Mouse (Mus musculus) hindlimb bud, embryonic 11.5 days (tissue): ENCODE measurements around the gene Psmb3.
"Not testable (repeated sequence)": the region's sequence is repeated elsewhere in the genome, so short reads cannot be mapped to it uniquely, and the experiment has no call there.

Source experiments
- DNase-seq: peaks from one replicate; pipeline ENCODE4 v3.0.0-alpha.2; 2012; ENCODE audit warnings: low read depth, low spot score; ENCODE audit errors: extremely low spot score

Gene Psmb3

DNA sequence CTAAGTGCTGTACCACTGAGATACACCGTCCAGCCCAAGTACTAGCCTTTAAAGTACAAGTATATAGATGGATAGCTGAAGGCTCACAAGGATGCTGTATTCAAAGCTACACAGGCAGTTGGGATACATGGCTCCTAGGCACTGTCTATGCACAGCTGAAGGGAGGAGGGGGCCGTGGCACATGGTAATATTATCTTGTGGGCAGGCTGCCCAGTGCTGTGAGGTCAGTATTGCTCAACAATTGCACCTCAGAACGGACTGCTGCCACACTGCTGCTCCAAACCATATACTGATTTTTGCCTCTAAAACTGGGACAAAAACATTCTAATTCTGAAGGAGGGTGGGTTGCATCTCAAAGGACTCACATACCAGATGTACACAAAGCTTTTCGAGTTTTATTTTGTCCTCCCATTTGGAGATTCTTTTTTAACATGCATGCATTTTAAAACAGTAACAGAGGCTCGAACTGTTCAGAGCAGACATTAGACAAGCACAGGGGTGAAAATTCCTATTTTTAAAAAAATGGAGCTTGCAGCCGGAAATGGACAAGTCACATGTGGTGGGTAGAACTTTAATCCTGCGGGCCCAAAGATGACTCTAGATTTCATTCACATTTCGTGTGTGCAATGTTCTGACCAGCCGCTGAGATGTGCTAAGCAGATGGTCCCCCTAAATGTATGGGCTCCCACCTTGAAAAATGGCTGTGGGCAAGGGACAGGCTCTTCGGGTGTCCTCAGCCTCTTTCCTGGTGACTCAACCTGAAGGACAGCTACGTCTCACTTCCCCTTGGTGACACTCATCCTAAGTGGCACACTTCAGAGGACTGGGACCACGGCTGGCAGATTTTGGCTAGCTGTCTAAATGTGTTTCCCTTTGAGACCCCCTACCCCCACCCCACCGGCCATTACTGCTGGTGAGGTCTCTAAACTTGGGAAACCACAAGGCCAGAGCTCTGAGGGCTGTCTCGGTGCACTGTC is 11.9 kb downstream of the Psmb3 start:
- no peak for DNase-seq

DNA sequence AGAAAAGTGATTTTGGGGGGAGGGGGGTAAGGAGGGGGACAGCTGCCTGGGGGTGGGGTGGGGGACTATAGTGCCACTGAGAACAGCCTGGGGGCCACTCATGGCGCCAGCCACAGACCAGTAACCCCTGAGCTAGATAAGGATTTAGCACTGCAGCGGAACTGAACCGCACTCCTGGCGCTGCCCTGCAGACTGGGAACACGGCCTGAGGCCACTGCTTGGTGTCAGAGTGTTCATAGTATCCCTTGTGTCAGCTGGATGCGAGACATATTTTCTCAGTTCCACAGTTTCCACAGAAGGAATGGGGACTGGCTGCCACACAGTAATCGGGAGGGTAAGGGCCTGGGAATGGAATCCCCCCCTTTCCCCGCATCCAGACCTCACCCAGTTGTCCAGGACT is 12.8 kb downstream of the Psmb3 start:
- DNase-seq: no peak

DNA sequence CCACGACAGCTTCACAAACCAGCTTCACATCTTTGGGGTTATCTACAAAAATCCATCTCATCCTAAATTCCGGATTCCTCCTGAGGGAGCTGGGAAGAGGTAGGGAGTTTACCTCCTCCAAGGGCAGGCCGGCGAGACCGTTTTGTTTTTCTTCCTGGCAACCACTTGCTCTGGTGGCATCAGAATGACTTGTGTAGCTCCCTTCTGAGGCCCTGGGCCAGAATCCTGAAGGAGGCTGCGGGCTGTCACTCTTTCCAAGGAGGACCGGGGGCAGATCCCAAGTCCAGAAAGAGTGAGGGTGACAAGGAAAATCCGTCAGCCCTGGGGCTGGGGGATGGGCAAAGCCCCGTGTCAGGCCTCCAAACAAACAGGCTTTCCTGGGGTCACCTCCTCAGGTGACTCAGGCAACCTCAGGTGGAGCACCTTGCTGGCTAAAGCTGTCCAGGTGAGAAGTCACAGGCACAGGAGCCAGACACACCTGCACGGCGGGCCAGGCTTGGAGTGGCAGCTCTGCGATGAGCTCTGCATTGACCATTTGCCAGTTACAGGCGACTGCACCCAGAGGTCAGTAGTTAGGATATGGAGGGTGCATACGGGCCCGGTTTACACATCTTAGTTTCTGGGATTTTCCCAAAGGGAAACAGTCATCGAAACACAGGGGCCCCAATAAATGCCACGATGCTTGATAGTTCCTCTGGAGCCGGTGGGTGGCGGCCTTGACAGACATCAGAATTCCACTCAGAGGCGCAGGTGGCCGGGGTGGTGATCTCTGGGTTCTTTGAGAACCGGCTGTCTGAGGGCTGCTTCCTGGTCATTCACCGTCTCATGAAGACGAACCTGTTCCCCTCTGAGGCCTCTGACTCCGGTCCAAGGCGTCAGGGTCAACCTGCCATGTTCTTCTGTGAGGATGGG is 14.4 kb downstream of the Psmb3 start:
- no peak for DNase-seq

DNA sequence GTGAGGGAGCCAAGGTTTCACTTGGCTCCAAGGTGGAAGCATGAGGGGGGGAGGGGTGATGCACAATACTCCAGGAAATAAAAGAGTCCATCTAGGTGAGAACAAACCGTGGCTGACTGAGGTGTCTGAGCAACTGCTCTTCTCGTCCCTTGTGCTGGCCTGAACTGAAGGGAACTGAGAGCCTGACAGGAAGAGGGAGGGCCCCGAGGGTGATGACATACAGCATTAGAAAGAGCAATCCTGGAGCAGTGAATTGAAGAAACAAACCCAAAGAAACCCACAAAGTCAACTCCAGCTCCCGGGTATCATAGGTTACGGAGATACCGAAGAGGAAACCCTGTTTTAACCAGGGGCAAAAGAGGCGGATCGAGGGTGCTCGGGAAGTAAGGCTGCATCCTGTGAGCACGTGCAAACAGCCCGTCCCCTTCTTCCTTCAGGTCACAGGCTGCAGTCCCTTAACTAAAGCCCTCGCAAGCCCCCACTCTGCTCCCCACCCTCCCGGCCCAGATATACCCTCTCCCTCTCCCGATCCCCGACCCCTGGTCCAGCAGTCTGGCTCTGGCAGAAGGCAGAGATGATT is 15.2 kb downstream of the Psmb3 start:
- no peak for DNase-seq

DNA sequence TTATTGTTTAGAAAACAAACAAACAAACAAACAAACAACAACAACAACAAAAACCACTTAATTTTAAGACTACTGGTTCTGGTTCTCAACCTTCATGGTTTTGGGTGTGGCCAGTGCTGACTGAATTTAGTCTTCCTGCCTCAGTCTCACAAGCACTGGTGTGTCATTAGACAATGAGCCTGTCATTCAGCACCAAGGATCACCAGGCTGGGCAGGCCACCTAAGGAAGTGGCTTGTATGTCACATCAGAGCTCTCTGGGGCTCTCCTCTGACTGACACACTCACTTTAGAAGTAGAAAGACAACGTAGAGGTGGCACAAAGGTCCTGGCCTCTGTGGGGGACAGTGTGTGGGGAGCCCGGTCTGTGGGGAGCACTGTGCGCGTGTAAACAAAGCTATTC is 15.8 kb downstream of the Psmb3 start:
- no peak for DNase-seq

DNA sequence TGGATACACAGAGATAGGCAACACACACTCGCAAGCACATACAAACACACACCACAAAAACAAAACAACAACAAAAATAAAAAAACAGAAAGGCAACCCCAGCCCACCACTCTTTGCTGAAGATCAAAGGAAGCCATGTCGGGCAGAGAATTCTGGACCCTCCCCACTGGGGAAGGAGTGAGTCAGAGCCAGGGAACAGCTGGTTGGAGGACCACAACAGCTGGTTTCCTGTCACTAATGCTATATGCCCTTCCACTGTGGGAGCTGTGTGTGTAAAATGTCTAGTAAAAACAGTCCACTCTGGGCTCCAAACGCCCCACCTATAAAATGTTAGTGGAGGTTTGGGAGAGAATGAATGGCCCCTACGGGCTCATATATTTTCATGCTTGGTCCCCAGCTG is 18.1 kb downstream of the Psmb3 start:
- DNase-seq: no peak

DNA sequence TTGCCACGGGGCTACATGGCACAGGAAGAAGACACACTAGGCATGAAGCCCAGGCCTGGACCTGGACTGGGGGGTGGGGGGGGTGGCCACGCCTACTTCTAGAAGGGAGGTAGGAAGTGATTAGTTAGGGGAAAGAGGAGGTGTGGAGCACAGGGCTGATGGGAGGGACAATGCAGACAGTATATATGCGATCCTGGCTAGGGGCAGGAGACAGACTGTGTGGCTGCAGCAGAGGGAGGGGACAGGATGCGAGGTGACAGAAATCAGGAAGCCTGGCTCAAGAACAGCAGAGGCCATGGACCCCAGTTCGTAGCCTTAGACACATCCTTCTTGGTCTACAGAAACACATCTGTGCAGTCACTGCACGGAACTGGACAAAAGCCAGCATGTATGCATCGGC is 20.5 kb downstream of the Psmb3 start:
- DNase-seq: no peak

DNA sequence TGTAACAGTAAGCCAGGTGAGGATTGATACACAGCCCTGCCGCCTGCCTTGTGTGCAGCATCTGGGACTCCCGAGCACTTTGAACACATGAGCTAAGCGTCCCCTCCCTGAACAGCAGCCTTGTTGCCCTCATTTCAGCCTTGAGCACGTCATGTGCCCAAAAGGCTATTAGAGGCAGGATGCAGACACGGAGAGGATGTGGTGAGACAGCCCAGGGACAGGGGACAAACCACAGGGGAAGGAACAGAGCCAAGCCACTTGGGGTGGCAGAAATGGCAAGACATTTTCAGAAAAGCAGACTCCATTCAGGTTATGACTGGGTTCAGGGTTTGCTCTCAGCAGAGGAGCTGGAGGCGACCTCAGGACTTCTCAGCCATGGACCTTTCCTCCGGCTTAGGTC is 25.1 kb downstream of the Psmb3 start:
- DNase-seq: no peak

DNA sequence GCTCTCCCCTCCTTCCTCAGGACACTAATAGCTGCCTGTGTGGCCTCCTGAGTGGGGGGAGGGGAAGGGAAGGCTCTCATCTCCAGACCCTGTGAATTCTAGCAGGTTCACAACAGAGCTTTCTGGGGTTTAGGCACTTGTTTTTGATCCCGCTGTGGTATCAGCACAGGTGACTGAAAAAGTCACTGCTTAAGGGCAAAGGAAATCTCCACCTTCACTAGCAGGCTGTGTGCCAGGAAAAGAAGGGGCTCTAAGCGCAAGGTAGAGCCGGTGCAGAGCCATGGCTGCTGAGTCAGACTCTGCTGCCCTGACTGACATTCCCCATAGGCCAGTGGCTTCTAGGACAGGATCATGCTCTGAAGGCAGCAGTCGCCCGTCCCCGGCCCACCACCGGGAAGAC is 25.5 kb downstream of the Psmb3 start:
- DNase-seq: no peak

DNA sequence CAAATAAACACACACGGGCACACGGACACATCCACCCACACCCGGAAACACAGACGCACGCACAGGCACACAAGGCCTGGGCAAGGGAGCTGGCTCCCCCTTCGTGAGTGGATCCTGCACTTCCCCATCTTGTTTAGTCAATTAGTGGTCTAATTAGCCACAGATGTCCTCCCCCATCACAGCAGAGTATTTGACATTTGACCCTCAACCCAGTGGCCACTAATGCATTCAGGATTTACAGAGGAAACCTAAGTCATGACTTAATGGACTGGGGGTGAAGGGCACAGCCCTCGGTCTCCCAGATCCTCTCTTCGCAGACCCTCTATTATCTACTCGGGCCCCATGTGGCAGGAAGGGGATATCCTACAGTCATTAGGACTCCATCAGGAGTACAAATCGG is 30.5 kb downstream of the Psmb3 start:
- peak; percentile 81 for DNase-seq

DNA sequence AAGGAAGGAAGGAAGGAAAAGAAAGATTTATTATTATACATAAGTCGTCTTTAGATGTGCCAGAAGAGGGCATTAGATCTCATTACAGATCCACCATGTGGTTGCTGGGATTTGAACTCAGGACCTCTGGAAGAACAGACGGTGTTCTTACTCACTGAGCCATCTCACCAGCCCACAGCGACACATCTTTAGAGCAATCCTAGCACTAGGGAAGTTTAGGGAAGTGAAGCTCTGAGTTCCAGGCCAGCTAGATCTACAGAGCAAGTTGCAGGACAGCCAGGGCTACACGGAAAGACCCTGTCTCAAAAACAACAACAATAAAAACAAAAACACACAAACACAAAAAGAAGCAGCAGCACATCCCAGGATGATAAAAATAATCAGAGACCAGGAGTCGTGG is 31.6 kb downstream of the Psmb3 start:
- DNase-seq: not testable (repeated sequence)

DNA sequence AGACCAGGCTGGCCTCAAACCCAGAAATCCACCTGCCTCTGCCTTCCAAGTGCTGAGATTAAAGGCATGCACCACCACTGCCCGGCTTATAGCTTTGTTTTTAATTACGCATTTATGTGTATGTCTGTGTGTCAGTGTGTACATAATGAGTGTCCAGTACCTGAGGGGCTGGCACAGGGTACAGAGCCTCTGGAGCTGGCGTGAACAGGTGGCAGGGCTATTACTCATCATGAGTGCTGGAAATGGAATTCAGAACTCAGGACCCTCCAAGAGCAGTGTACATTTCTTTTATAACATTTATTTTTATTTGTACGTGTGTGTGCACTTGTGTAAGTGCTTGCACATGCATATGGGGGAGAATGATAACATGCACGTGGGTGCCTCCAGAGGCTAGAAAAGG is 33.4 kb downstream of the Psmb3 start:
- no peak for DNase-seq

DNA sequence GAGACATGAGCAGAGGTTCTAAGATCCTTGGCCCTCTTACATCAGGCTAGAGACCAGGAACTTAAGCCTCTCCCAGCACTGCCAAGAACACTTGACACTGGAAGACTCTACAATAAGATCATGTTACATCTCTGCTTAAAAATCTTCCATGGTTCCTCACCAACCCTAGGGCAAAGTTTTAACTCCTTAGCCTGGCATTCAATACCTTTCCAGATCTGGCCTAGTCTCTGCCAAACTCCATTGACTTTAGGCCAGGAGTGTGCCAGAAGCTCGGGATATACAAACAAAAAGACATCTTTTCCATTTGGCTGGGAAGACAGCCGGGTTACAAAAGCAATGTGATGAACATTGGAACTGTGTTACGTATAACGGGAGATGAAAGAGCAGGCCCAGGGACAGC is 34.4 kb downstream of the Psmb3 start:
- no peak for DNase-seq

DNA sequence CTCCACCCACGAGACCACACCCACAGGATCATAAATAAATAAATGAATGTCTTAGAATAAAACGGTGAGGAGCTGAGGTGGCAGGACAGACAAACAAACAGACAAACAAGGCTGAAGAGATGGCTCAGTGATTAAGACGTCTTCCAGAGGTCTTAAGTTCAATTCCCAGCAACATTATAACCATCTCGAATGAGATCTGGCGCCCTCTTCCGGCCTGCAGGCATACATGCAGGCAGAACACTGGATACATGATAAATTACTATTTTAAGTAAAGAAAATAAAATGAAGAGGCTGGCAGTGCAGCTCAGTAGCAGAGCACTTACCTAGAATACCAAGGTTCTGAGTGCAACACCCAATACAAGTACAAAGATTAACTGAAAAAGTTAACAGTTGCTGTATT is 35.5 kb downstream of the Psmb3 start:
- no peak for DNase-seq

DNA sequence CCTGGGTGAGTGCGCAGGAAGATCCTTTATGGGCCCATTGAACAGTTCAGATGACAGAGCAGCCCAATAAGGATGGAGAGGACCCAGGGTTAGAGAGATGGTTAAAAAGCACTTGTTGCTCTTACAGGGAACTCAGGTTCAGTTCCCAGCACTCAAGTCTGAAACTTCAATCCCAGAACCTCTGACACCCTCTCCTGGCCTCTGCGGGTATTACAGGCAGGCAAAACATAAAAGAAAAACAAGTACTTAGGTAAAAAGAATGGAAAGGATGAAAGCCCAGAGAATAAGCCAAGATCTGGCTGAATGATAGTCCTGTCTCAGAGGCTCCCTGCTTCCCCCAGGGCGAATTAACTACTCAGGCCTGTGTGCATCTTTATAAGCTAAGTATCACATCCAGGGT is 36.0 kb downstream of the Psmb3 start:
- no peak for DNase-seq

DNA sequence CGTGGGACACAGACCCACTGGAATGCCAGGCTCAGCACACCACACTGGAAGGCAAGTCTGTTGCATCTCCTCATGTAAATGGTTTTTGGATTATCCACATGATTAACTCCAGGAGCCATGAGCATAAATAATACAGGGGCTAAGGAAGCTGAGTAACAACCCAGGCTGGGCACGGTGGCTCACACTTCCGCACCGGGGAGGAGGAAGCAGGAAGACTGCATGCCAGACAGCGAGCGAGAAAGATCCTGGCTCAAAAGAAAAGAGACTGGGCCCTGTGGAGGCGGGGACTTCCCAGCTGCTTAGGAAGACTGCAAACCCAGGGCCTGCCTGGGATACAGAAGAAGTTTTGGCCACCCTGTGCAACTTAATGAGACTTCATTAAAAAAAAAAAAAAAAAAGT is 37.0 kb downstream of the Psmb3 start:
- DNase-seq: no peak

DNA sequence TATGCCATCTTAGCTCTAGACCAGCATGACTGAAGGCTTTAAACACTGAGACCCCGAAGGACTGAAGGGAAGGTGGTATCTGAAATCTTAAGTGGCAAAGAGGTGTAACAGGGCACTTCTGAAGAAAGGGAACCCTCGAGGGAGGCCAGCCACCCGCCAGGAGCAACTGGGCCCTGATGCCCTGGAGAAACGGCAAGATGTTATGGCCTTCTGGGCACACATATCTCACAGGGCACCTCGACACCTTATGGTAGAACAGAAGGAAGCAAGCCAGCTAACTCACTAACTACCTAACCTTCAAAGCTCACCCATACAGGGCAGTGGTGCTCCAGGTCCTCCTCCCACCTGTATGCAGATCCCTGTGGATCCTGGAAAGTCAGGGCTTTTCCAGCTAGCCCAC is 39.0 kb downstream of the Psmb3 start:
- no peak for DNase-seq

DNA sequence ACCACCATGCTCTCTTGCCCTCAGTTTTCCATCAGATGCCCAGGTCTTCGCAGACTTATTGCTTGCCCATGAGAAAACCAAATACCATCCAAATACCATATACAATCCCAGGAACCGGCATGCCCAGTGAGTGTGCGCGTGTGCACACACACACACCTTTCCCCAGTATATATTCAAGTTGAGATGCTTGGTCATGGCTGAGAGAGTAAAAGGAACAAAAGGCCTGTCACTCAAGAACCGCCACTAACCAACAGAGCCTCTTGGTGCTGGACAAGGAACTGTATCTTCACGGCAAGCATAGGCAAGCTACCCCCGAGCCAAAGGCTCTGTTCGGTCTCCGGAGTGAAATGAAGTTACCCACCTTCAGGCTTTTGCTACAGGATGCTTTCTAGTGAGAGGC is 39.4 kb downstream of the Psmb3 start:
- DNase-seq: no peak

DNA sequence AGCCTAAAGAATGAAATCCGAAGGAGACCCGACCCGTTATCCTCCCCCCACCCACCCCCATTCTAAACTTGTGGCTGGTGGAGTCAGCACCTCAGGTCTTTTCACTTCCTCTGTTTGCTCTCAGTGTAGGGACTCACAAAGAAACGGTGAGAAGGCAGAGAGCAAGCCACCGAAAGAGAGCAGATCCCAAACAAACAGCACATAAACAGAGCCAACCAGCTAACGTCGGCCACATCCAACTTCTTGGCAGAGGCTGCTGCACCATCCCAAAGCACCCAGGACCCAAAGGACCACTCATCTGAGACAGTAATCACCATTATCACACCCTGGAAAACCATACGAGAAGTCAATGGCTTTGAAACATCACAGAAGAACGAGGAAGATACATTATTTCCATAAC is 40.2 kb downstream of the Psmb3 start:
- DNase-seq: no peak

DNA sequence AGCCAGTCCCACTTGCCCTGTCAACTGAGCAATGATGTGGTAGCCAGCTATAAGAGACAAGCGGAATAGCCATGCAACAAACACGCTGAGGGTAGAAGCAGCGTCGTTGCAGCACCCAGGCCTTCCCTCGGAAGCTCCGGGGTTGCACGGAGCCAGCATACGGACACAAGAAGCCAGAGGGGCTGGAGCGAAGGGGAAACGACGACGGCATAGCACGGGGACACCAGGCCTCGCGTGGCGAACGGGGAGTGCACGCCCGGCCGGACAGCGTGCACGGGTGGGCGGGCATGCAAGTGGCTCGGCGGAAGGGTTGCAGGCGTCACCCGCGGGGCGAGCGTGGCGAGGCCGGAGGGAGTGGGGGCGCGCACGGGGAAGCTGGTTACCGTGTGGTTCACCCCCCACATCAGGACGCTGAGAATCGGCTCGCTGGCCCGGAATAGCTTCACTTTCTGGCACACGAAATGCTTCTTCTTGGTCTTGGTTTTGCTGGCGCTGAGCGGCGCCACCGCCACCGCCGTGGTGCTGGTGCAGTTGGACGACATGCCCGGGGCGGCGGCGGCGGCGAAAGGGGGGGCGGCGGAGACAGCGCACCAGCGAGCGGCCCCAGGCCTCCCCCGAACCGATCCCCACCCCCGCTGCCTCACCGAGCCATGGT is 41.0 kb downstream of the Psmb3 start, which contains the start of gene Pip4k2b:
Gene Pip4k2b (minus strand): TSS at position 642 of the 655 bp plus-strand sequence.
- DNase-seq: no peak
